Mouse (Mus musculus) left cerebral cortex, adult 9 months (tissue): Measurements from ENCODE around the gene Cntn2.

Experiments used
- DNase-seq, 2 experiments: peaks; one replicate each; pipeline ENCODE4 v3.0.0; 2022; ENCODE audit warnings: low spot score in 2 of 2

Gene Cntn2

GRCm38 (mm10) chr1:132542762-132543306 is at the start of gene Cntn2:
Cntn2 (minus strand) TSS chr1:132543256.
- DNase-seq: peak in 1 of 2 experiments; percentile 72

GRCm38 (mm10) chr1:132592145-132592544 is 49.1 kb upstream of the Cntn2 start:
- DNase-seq: peak in 1 of 2 experiments; percentile 33

DNA sequence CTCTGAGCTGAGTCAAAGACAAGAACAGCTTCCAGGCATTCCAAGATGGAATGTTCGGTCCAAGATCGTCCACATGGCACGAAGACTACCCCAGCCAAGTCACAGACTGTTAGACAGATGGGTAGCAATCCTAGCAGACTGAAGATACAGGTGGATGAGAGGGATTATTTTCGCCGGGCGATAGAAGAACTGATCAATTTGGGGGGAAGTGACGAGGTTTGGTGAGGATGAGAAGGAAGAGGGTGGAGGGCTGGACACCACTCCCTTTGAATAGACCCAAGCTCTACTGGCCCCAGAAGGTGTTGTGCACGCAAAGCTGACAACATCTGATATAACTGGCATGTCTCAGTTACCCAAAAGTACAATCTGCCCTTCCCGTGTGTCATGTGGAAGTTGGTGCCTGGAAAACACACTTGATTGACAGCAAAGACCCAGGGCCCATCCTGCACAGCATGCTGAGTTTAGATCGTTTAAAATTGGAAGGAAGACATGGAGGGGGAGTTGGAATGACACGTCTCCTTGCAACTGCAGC is 48.4 kb upstream of the Cntn2 start:
- DNase-seq: no peak

GRCm38 (mm10) chr1:132586679-132587201 is 43.7 kb upstream of the Cntn2 start:
- no peak for DNase-seq

DNA sequence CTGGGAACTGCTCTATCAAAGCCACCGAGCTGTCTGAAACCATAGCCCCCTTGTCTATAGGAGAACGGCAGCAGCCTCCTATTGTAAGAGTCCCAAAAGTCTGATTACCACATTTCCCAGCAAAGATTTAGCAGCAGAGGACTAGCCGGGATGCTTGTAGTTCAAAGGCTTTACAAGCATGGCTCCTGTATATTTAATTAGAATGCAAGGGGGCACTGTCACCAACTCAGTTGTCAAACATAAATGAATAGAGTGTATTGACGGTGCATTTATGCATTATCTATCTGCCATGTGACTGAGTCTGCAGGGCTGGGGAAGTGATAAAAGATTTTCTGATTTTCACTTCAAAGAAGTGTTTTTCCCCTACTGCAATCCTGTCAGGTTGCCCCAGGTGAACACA is 42.3 kb upstream of the Cntn2 start:
- DNase-seq: no peak

DNA sequence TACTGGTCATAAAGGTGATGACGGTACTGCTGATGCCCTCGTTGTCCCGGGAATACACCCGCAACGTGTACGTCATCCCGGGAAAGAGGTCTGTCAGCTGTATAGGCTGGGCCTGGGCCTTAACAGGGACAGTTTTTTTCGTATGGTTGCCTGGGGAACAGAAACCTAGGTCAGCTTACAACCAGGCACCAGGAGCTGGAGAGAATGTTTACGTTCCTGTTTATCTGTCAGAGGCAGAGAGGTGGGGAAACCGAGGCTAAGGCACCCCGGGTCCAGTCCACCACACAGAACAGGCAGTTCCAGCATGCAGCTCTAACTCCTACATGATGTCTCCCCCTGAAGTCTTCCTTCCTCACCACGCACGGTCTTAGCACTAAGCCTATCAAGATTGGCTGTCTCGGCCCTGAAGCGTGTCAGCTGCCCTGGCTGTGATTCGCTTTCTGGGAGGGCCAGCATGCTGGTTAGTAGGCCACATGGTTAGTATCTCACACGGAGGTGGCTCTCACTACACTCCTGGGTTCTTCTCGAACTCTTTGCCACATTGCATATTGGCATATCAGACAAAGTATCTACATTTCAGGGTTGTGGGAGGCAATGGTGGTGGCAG is 40.0 kb upstream of the Cntn2 start:
- no peak for DNase-seq

- DNase-seq: no peak
Observed at GRCm38 (mm10) chr1:132581845-132582839, 39.1 kb upstream of the Cntn2 start.

DNA sequence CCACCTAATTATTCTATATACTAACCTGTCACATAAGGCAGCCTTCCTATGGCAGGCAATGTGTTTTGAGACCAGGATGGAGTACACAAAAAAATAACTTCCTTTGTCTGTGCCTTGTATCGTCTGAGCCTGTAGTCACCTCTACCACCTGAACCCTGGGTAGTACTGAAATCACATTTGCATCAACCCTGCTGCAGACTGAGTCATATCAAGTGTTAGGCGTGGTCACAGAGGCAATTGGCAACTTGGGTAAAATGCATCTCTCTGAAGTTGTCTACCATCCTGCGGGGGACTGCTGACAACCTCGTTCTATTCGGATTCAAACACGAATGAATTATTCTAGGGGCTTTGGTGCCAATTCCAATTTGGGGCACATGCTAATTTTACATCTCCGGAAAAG is 37.0 kb upstream of the Cntn2 start:
- DNase-seq: no peak

DNA sequence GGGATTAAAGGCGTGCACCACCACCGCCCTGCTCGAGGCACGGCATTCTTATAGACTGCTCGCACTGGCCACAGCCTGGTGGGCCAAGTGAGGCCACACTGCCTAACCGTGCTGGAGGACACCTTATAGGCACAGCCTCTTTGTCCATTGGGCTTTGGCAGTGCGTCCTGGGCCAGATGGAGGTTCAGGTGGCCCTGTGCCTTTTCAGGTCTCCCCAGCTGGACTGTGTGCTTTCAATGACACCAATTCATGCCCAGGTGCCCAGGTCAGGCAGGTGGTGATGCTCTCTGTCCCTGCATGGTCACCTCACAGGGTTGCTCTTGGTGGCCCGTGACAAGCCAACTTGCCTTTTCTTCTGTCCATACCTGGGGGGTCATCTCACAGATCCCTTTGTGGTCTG is 33.8 kb upstream of the Cntn2 start:
- no peak for DNase-seq

- no peak for DNase-seq
Observed at GRCm38 (mm10) chr1:132572851-132573250, 29.8 kb upstream of the Cntn2 start.

DNA sequence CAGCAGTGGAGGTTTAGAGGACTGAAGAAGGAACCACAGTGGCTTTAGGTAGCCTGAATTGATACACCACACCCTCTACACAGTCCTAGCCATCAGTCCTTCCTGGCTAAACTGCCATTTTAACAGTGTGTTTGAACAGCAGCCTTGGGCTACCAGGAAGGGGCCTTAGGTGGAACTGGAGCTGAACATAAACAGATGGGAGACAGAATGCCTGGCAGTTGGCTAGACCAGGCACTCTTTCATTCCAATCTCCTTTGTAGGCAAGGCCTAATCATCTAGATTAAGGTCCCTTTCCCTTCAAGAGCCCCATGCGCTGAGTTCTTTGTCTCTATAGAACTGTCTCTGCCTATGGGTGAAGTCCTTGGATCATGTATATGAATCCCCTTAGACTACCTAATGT is 28.6 kb upstream of the Cntn2 start:
- no peak for DNase-seq

DNA sequence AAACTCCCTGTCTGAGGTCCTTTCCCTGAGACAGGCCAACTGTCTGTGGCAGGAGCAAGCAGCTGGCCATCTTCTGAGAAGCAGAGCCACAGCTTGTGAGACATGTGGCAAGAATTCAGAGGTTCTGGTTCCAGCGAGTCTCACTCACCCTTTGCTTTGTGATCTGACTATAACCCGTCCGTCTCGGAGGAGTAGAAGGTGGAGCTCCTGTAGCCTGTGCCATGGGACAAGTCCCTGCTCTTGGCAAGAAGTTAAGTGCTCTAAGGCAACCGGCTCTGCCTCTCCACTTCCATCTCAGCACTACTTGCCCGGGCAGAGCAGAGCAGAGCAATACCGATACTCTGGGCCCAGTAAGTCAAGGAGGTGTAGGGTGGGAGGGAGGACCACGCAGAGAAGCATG is 27.9 kb upstream of the Cntn2 start:
- no peak for DNase-seq

DNA sequence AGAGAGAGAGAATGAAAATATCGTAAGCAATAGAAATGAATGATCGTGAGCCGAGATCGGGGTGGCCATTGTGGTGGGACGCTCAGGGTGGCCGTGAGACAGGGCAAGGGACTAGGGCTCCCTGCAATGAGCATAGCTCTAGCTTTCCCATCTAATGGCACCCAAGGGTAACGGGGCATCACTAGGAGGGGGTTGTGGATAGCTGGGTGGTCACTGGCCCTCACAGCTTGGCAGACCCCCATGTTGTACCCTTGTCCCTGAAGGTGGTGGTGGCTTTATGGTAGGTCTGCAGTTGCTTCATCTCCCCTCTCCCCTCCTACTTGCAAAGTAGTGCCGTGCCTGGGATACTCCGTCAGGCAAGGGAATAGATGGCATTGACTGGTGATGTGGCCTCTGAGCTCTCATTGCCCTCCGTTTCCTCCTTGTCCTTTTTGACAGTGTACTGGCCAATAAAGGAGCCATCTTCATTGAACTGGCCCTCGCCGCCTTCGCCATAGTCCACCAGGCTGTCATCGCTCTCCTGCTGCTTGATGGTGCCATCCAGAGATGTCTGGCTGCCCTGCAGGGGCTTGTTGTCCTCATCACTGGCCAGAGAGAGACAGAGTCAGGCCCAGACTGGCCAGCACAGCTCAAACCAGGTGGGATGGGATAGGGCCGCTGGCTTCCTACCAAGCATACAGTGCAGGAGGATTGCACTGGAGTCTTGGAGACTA is 27.2 kb upstream of the Cntn2 start:
- DNase-seq: no peak

- DNase-seq: no peak
Observed at GRCm38 (mm10) chr1:132569516-132569915, 26.5 kb upstream of the Cntn2 start.

GRCm38 (mm10) chr1:132567336-132568125 is 24.5 kb upstream of the Cntn2 start:
- DNase-seq: no peak

- DNase-seq: no peak
Observed at GRCm38 (mm10) chr1:132565766-132566165, 22.7 kb upstream of the Cntn2 start.

DNA sequence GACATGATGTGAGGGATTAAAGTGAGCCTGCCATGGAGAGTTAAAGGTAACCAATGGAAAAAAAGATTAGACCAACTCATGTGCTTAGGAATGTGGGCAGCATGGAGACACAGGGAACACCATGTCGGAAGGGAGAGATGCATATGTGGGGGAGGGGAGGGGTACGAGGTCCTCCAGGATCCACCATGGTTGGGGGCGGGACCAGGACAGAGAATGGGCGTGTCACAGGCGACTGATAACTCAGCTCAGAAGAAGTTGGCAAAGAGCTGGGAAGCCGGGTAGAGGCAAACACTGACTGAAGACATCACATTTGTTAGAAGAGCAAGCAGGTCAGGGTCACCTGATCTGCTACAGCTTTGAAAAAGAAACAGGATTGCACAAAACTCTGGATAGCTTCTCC is 21.9 kb upstream of the Cntn2 start:
- DNase-seq: no peak

- no peak for DNase-seq
Observed at GRCm38 (mm10) chr1:132562337-132562795, 19.3 kb upstream of the Cntn2 start.

DNA sequence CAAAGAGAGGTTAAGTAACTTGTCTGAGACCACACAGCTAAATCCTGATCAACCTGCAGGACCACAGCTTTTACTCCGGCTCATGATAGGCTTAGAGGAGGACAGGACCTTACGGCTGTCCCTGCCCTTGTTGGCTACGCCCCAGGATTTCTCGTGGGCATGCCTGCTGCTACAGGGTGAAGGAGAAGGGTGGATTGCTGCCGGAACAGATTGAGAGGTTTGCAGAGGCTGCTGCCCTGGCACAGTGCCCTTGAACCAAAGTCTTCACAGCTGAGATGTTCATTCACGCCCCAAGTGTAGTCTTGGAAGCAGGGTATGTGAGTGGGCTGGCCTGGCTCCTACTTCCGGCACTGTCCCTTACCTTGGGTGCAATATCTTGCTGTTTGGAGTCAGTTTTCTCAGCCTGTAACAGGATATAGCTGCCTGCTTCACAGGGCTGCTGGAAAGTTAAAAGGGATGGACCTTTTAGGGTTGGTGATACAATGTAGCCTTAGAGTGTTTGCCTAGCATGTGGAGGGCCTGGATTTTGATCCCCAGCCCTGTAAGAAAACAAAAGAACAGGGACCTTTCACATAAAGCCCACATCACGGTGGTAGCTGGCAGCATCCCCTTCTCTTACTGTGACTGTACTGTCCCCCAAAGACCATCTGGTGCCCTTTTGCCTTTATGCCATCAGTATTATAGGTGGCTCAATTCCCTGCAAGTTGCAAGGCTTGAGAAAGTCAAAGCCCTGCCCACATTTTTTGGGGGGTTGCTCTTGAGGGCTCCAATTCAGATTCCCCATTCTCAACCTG is 18.0 kb upstream of the Cntn2 start:
- DNase-seq: no peak

GRCm38 (mm10) chr1:132559045-132559444 is 16.0 kb upstream of the Cntn2 start:
- DNase-seq: no peak
